Mouse (Mus musculus) spleen, adult 2 months (tissue): ENCODE results near the gene C8g.

Experiments used
- CTCF ChIP-seq: fragments of 200-500 bp; IDR thresholded peaks from 2 replicates; pipeline ENCODE4 v1.5.1; 2011; ENCODE audit warnings: mild to moderate bottlenecking, inconsistent platforms; ENCODE audit not compliant: insufficient read depth, insufficient read length, insufficient replicate concordance; ENCODE audit errors: extremely low read depth
- POLR2A ChIP-seq: fragments of 200-500 bp; IDR thresholded peaks from 2 replicates; pipeline ENCODE4 v1.6.1; 2011; ENCODE audit warnings: low read depth, low read length, inconsistent platforms

DNA sequence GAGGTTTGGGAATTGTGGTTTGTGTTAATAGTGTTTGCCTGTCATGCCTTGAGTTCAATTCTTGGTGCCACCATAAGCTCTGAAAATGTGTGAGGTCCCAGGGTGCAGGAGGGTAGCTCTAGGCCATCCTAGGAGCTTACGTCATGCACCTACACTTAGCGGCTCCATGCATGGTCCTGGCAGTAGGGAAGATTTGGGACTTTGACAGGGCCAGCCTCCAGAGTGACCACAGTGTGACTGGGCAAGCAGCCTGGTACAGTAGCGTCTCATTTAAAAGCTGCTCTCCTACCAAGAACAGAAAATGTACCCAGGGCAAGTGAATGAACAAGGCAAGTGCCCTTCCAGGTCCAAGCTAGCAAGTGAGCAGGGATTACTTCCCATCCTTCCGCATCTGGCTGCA, 4.3 kb upstream of the C8g start:
- no peak for TF ChIP-seq POLR2A
- no peak for TF ChIP-seq CTCF
